Mouse (Mus musculus) liver, embryonic 18 days (tissue): ENCODE data around the gene Kmt5c. TPM values are rescaled to one million over a fixed set of nuclear protein-coding genes. Genes with fewer than 3 reads are reported as not detected.

ENCODE experiments used
- polyA plus RNA-seq: library from polyadenylated mRNA; depleted of rRNA; stranded (reverse); fragments of >200 nt; gene quantifications from 2 replicates; pipeline ENCODE4 v1.2.3, GENCODE M21; 2012; rRNA removed

Gene Kmt5c
- polyA plus RNA-seq = 53.8 and 67.2 TPM in 2 replicates

GRCm38 (mm10) chr7:4739544-4740275, at the start of gene Kmt5c:
TSS of gene Kmt5c (plus strand) at chr7:4740115.

DNA sequence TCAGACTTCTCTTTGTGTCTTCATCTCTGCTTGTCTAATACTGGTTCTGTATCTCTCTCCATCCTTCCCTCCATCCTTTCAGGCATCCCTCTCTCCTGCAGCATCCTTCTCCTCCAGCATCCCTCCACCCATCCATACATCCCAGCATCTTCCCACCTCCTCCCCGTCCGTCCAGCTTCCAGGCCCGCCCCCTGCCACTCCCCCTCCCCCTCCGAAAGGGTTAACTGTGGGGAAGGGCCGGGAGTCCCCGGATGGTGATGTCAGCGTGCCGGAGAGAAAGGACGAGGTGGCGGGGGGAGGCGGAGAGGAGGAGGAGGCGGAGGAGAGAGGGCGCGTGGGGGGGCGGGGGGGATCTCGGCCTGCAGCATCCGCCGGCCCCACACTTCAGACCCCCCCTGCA, 49.5 kb upstream of the Kmt5c start, which contains the start of gene Brsk1:
Gene Brsk1 (plus strand): TSS at position 218 of the 400 bp plus-strand sequence.

GRCm38 (mm10) chr7:4725169-4725568, 14.7 kb upstream of the Kmt5c start, which contains the start of gene Tmem150b:
TSS of gene Tmem150b (minus strand) at chr7:4725249.

GRCm38 (mm10) chr7:4752821-4753570, 13.1 kb downstream of the Kmt5c start, which contains the start of gene Cox6b2:
TSS of gene Cox6b2 (minus strand) at chr7:4753094.

GRCm38 (mm10) chr7:4771202-4771601, 31.3 kb downstream of the Kmt5c start, which contains the start of gene Fam71e2:
TSS of gene Fam71e2 (minus strand) at chr7:4771302.

GRCm38 (mm10) chr7:4782759-4783158, 42.8 kb downstream of the Kmt5c start, which contains the start of the genes Il11 and Tmem190:
TSS of gene Il11 (minus strand) at chr7:4782859.
TSS of gene Tmem190 (plus strand) at chr7:4782937.

GRCm38 (mm10) chr7:4789436-4789935, 49.6 kb downstream of the Kmt5c start, which contains the start of gene Tmem238:
TSS of gene Tmem238 (minus strand) at chr7:4789656.

GRCm38 (mm10) chr7:4792278-4793212, 52.6 kb downstream of the Kmt5c start, which contains the start of gene Rpl28:
TSS of gene Rpl28 (plus strand) at chr7:4792874.

Other genes with a start within 250 kb of the Kmt5c start
- gene Ppp1r12c, start 238.4 kb upstream of the Kmt5c start, polyA plus RNA-seq = 17.0 and 21.0 TPM in 2 replicates
- 3.9 and 5.7 TPM in 2 replicates for gene Tnnt1, start 223.7 kb upstream of the Kmt5c start, polyA plus RNA-seq
- gene Tnni3, start 215.9 kb upstream of the Kmt5c start, polyA plus RNA-seq = 0.34 and 0.41 TPM in 2 replicates
- 0.40 and 0.44 TPM in 2 replicates for gene Dnaaf3, start 207.7 kb upstream of the Kmt5c start, polyA plus RNA-seq
- gene Syt5, start 192.6 kb upstream of the Kmt5c start, polyA plus RNA-seq = 0.25 and 0.27 TPM in 2 replicates
- 0.01 and 0.04 TPM in 2 replicates for gene Ptprh, start 136.1 kb upstream of the Kmt5c start, polyA plus RNA-seq
- 36.5 and 38.2 TPM in 2 replicates for gene Tmem86b, start 108.7 kb upstream of the Kmt5c start, polyA plus RNA-seq
- 28.8 and 34.0 TPM in 2 replicates for gene Ppp6r1, start 81.1 kb upstream of the Kmt5c start, polyA plus RNA-seq
- 20.4 and 21.6 TPM in 2 replicates for gene Hspbp1, start 55.0 kb upstream of the Kmt5c start, polyA plus RNA-seq
- gene Brsk1, start 49.5 kb upstream of the Kmt5c start, polyA plus RNA-seq = 0.31 and 0.32 TPM in 2 replicates
- 0.74 and 0.80 TPM in 2 replicates for gene Tmem150b, start 14.9 kb upstream of the Kmt5c start, polyA plus RNA-seq
- gene Cox6b2, start 13.0 kb downstream of the Kmt5c start, polyA plus RNA-seq = 80.4 and 84.3 TPM in 2 replicates
- 0.01 TPM in 1 of 2 replicates, not detected in the other for gene Fam71e2, start 31.2 kb downstream of the Kmt5c start, polyA plus RNA-seq
- gene Il11, start 42.7 kb downstream of the Kmt5c start, polyA plus RNA-seq = 0.02 and 0.13 TPM in 2 replicates
- not detected in 2 replicates for gene Tmem190, start 42.8 kb downstream of the Kmt5c start, polyA plus RNA-seq
- gene Tmem238, start 49.5 kb downstream of the Kmt5c start, polyA plus RNA-seq = 11.3 and 11.9 TPM in 2 replicates
- 244 and 284 TPM in 2 replicates for gene Rpl28, start 52.8 kb downstream of the Kmt5c start, polyA plus RNA-seq
- gene Ube2s, start 72.5 kb downstream of the Kmt5c start, polyA plus RNA-seq = 252 and 281 TPM in 2 replicates
- gene Shisa7, start 104.6 kb downstream of the Kmt5c start, polyA plus RNA-seq = 0.08 and 0.18 TPM in 2 replicates
- 5.7 and 6.4 TPM in 2 replicates for gene Isoc2b, start 130.1 kb downstream of the Kmt5c start, polyA plus RNA-seq
- gene Isoc2a, start 137.0 kb downstream of the Kmt5c start, polyA plus RNA-seq = 29.3 and 33.2 TPM in 2 replicates
- 0.03 and 0.05 TPM in 2 replicates for gene Gm36210, start 166.4 kb downstream of the Kmt5c start, polyA plus RNA-seq
- 2.1 and 2.5 TPM in 2 replicates for gene Zfp628, start 175.1 kb downstream of the Kmt5c start, polyA plus RNA-seq
- 0.61 and 0.77 TPM in 2 replicates for gene Nat14, start 181.9 kb downstream of the Kmt5c start, polyA plus RNA-seq
- 0.25 and 0.30 TPM in 2 replicates for gene Ssc5d, start 185.7 kb downstream of the Kmt5c start, polyA plus RNA-seq
- gene Sbk2, start 224.3 kb downstream of the Kmt5c start, polyA plus RNA-seq = 0.06 TPM in 1 of 2 replicates, not detected in the other
- 0.01 TPM in 2 replicates for gene Sbk3, start 231.1 kb downstream of the Kmt5c start, polyA plus RNA-seq